Mouse (Mus musculus): ENCODE results near the gene Slc25a20. TPM values are rescaled to one million over a fixed set of nuclear protein-coding genes. Genes with fewer than 3 reads are reported as not detected.

Slc25a20 gene
- 10 to 100 TPM; 40.7 to 49.3 TPM for polyA plus RNA-seq (2017; shearing (Covaris generic))

DNA sequence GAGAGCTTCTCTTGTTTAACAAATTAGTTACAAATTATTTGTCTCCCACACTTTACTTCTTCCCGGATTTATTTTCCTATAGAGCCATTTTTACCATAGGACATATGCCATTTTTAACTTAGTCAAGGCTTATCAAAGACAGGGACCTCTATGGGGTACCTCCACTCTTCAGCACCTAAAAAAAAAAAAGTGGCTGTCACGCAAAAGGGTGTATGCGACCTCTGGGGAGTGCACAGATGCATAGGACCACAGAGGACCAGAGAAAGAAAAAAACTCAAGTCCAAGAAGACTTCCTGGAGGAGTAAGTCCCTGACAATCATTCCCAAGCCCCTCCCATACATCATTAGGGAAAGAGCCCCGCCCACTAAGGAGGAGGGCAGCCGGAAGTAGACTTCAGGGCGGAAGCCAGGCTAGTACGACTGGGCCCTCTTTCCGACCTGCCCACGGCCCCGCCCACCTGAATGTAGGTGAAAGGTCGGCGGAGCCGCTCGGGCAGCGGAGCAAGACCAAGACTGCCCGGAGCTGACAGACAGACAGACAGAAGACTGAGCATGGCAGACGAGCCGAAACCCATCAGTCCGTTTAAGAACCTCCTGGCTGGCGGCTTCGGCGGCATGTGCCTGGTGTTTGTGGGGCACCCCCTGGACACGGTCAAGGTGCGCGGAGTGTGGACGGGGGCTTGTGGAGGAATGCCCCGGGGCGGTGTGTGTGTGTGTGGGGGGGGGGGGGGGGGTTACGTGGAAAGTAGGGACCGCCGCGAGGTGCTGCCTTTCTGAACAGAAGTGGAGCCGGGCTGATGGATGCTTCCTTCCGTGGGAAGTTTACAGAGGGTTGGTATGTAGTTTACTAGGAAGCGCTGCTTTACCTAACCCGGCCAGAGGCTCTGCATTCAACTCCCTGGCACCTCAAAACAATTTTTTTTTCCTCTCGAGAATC, at the start of gene Slc25a20:
TSS of gene Slc25a20 (plus strand) at position 412 of the 936 bp plus-strand sequence.

DNA sequence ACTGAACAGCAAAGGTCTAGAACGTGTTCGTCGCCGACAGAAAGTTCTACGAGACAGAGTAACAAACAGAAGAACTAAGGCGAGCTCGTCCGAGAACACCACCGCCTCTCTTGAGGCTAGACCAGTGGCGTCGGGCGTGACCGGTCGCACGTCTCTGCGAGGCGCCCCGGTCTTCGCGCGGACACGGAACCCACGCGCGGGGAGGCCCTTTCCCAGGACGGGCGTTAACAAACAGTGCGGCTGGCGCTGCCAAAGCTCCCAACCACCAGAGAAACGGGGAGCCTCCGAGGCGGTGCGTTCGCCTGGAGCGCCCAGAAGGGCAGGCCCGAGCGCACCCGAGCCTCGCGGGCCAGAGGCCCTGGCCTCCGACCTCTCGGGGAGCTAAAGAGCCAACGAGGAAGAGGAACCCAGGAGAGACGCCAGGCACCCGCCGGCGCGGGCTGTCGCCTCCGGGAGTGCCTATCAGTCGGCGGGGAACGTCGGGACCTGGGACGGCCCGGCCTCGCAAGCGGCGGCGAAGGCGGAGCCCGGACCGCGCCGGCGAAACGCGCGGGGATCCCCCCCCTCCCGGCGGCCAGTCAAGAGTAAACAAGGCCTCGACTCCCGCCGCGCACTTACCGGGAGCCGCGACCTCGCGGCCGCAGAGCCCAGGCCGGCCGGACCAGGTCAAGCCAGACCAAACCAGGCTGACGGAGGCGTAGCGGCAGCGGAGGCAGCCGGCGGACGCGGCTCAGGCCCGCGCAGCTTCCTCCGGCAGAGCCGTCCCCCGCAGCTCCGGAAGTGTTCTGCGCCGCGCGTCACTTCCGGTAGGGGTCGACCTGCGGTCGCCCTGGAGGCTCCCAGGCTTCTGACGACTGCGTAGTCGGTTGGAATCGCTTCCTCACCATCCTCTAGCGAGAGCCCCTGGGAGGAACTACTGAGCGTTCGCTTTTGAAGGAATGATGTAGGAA, 13.0 kb upstream of the Slc25a20 start, which contains the start of gene Arih2:
TSS of gene Arih2 (minus strand) at position 776 of the 950 bp plus-strand sequence.

DNA sequence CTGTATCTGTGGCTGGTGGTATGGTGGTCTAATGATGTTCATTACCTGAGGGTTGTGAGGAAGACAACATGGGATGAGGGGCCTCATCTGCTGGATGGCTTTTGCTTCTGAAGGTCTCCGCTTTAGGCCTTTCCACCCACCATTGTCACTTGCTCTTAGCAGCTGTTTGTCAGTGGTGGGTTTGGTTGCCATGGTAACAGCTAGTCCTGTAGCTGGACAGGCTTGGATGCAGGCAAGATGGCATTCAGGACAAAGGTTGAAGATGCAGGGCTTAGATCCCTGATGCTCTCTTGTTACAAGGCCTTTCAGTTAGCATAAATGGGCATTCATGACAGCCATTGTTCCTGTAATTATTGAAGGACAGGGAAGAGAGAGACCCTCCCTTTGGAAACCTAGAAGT, 27.2 kb downstream of the Slc25a20 start, which contains the start of gene Prkar2a:
TSS of gene Prkar2a (plus strand) at position 209 of the 400 bp plus-strand sequence.

Other genes starting within 250 kb of the Slc25a20 start
- gene Ccdc36, start 233.6 kb upstream of the Slc25a20 start, polyA plus RNA-seq (2017; shearing (Covaris generic)) = 1 to 10 TPM in 1 of 2 experiments, not detected in 1; 1.8 TPM
- gene BC048562, start 225.6 kb upstream of the Slc25a20 start, polyA plus RNA-seq (2017; shearing (Covaris generic)) = not detected
- gene Ccdc71, start 201.6 kb upstream of the Slc25a20 start, polyA plus RNA-seq (2017; shearing (Covaris generic)) = 10 to 100 TPM; 41.9 to 48.2 TPM
- 1 to 10 TPM; 8.2 to 8.3 TPM for gene Klhdc8b, start 200.5 kb upstream of the Slc25a20 start, polyA plus RNA-seq (2017; shearing (Covaris generic))
- 1 to 10 TPM in 1 of 2 experiments, under 1 TPM in 1; 0.57 to 4.7 TPM for gene Lamb2, start 182.4 kb upstream of the Slc25a20 start, polyA plus RNA-seq (2017; shearing (Covaris generic))
- gene Usp19, start 171.5 kb upstream of the Slc25a20 start, polyA plus RNA-seq (2017; shearing (Covaris generic)) = 100 to 1,000 TPM; 116 to 142 TPM
- gene Qars, start 154.4 kb upstream of the Slc25a20 start, polyA plus RNA-seq (2017; shearing (Covaris generic)) = 100 to 1,000 TPM in 1 of 2 experiments, 10 to 100 TPM in 1; 78.1 to 104 TPM
- 100 to 1,000 TPM; 143 to 144 TPM for gene Qrich1, start 145.3 kb upstream of the Slc25a20 start, polyA plus RNA-seq (2017; shearing (Covaris generic))
- 10 to 100 TPM; 65.6 to 70.4 TPM for gene Impdh2, start 101.8 kb upstream of the Slc25a20 start, polyA plus RNA-seq (2017; shearing (Covaris generic))
- gene Ndufaf3, start 94.7 kb upstream of the Slc25a20 start, polyA plus RNA-seq (2017; shearing (Covaris generic)) = 10 to 100 TPM; 64.1 to 70.8 TPM
- gene Dalrd3, start 92.2 kb upstream of the Slc25a20 start, polyA plus RNA-seq (2017; shearing (Covaris generic)) = 100 to 1,000 TPM; 102 to 133 TPM
- gene Wdr6, start 83.3 kb upstream of the Slc25a20 start, polyA plus RNA-seq (2017; shearing (Covaris generic)) = 10 to 100 TPM; 56.5 to 71.2 TPM
- gene P4htm, start 64.4 kb upstream of the Slc25a20 start, polyA plus RNA-seq (2017; shearing (Covaris generic)) = 10 to 100 TPM; 10.1 to 18.2 TPM
- gene Arih2, start 12.7 kb upstream of the Slc25a20 start, polyA plus RNA-seq (2017; shearing (Covaris generic)) = 10 to 100 TPM; 73.3 to 80.5 TPM
- gene Prkar2a, start 27.2 kb downstream of the Slc25a20 start, polyA plus RNA-seq (2017; shearing (Covaris generic)) = 10 to 100 TPM; 11.9 to 32.9 TPM
- 10 to 100 TPM; 13.1 to 13.8 TPM for gene Ip6k2, start 121.7 kb downstream of the Slc25a20 start, polyA plus RNA-seq (2017; shearing (Covaris generic))
- gene Nckipsd, start 146.3 kb downstream of the Slc25a20 start, polyA plus RNA-seq (2017; shearing (Covaris generic)) = 10 to 100 TPM; 15.6 to 21.2 TPM
- gene Celsr3, start 164.2 kb downstream of the Slc25a20 start, polyA plus RNA-seq (2017; shearing (Covaris generic)) = under 1 TPM; 0.04 to 0.64 TPM
- gene Slc26a6, start 191.2 kb downstream of the Slc25a20 start, polyA plus RNA-seq (2017; shearing (Covaris generic)) = 10 to 100 TPM; 14.3 to 22.6 TPM

All from inflammation-experienced regulatory T-cells (primary cell).